Mouse (Mus musculus): ENCODE measurements at regions not wholly inside any gene's neighbourhood (a gene's known extent, or its start where the extent isn't known, plus 50 kb on each side); places are given as distances from the start of the nearest gene placed in this dataset.

- no peak for TF ChIP-seq CTCF (IDR thresholded peaks at IDR 0.05; ENCODE audit: low read depth, low read length)
- TF ChIP-seq POLR2A (IDR thresholded peaks at IDR 0.05; ENCODE audit: borderline replicate concordance, low read depth, low read length), result no peak
Measured at GRCm38 (mm10) chr6:127269525-127270044, 117.6 kb upstream of the Ccnd2 start.
